8 mouse cellular contexts compared by ENCODE assay signal in the genomic region with DNA sequence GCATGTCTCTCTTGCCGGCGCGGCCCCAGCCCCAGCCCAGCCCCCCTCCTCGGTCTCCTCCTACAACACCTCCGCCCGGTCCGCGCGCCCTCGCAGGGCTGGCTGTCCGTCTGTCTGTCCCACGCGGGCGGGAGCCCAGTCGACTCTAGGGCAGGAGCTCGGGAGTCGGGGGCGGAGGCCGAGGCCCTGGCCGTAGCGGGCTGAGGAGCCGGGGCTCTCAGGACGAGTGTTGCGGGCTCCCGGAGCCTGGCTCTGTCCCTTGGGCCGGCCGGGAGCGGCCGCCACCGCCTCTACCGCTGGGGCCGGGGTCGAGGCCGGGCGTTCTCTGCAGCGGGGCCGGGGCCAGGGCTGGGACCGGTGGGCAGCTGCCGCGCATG.
DNase-seq lines count a peak whose midpoint lies in the region; ATAC-seq and TF ChIP-seq lines count a peak whose summit lies in the region.

No protein-coding gene starts in this region.

- no peak for TF ChIP-seq EP300 in ES-Bruce4 (IDR thresholded peaks at IDR 0.05; ENCODE audit: insufficient read depth, low read depth, low read length)

- no peak for TF ChIP-seq POLR2A in ES-Bruce4 (IDR thresholded peaks at IDR 0.05; ENCODE audit: insufficient read depth, low read length)
- TF ChIP-seq POLR2A in liver, adult 2 months (IDR thresholded peaks at IDR 0.05; ENCODE audit: extremely low read depth, insufficient read depth, low read length), result no peak

- no peaks in the 10 kb centered on the region for H3K9me3 ChIP-seq in ES-Bruce4 (replicated peaks; ENCODE audit: control insufficient read depth, insufficient read depth, low read length, poor library complexity, severe bottlenecking)
- H3K9me3 ChIP-seq in embryonic facial prominence, embryonic 11.5 days (replicated peaks; ENCODE audit: control insufficient read depth, low read length), result no peaks in the 10 kb centered on the region
- no peaks in the 10 kb centered on the region for H3K9me3 ChIP-seq in neural tube, embryonic 14.5 days (ENCODE audit: control insufficient read depth, low read length)

- peaks cover 5% of the 10 kb centered on the region for H3K27me3 ChIP-seq in ES-Bruce4 (ENCODE audit: control insufficient read depth, insufficient read depth, low read length, poor library complexity, severe bottlenecking)
- peaks cover 28% of the 10 kb centered on the region for H3K27me3 ChIP-seq in embryonic facial prominence, embryonic 11.5 days (ENCODE audit: control insufficient read depth, insufficient read depth, low read length)
- peaks cover 20% of the 10 kb centered on the region for H3K27me3 ChIP-seq in liver, adult 2 months (ENCODE audit: control insufficient read depth, insufficient read depth, low read length)
- H3K27me3 ChIP-seq in neural tube, embryonic 14.5 days (ENCODE audit: control insufficient read depth, insufficient read depth, low read length), result peaks cover 3% of the 10 kb centered on the region; the same call in 1 of the 2 replicates

- H3K79me2 ChIP-seq in liver, adult 2 months (ENCODE audit: control insufficient read depth, insufficient read depth, low read length), result no peaks in the 10 kb centered on the region

- H3K9ac ChIP-seq in ES-Bruce4 (ENCODE audit: low read depth, poor library complexity, severe bottlenecking), result peak overlapping the region; percentile 77
- H3K9ac ChIP-seq in embryonic facial prominence, embryonic 11.5 days (replicated peaks; ENCODE audit: low read length), result peak overlapping the region; percentile 69
- peak overlapping the region; percentile 37 for H3K9ac ChIP-seq in liver, adult 2 months (ENCODE audit: low read depth, low read length)
- peak overlapping the region; percentile 99 for H3K9ac ChIP-seq in neural tube, embryonic 14.5 days (replicated peaks; ENCODE audit: low read depth, low read length)

- WGBS in embryonic facial prominence, embryonic 11.5 days, result 0% methylated on average over 27 of the region's 40 CpGs
- 3% methylated on average over 39 of the region's 40 CpGs for WGBS in liver, adult 2 months
- WGBS in neural tube, embryonic 14.5 days, result 0% methylated on average over 25 of the region's 40 CpGs

- peak; percentile 15; the same call in 1 of the 2 replicates for ATAC-seq in embryonic facial prominence, embryonic 11.5 days (replicated peaks; ENCODE audit: insufficient number of reproducible peaks, low FRiP score, low TSS enrichment, low read depth)
- peak; percentile 36 for ATAC-seq in neural tube, embryonic 14.5 days (ENCODE audit: low read depth)

- no peaks in the 10 kb centered on the region for H3K36me3 ChIP-seq in ES-Bruce4 (ENCODE audit: control insufficient read depth, insufficient read depth, low read length, poor library complexity, severe bottlenecking)
- H3K36me3 ChIP-seq in embryonic facial prominence, embryonic 11.5 days (replicated peaks; ENCODE audit: control insufficient read depth, insufficient read depth, low read depth, low read length), result no peaks in the 10 kb centered on the region
- no peaks in the 10 kb centered on the region for H3K36me3 ChIP-seq in liver, adult 2 months (ENCODE audit: control insufficient read depth, insufficient read depth, low read length)
- no peaks in the 10 kb centered on the region for H3K36me3 ChIP-seq in neural tube, embryonic 14.5 days (ENCODE audit: control insufficient read depth, insufficient read depth, low read length)

- peak overlapping the region; percentile 99 for H3K4me2 ChIP-seq in embryonic facial prominence, embryonic 11.5 days (ENCODE audit: low read depth, low read length)
- peak overlapping the region; percentile 86 for H3K4me2 ChIP-seq in neural tube, embryonic 14.5 days (ENCODE audit: low read depth, low read length)

- no peaks in the 10 kb centered on the region for H3K4me1 ChIP-seq in ES-Bruce4 (ENCODE audit: control insufficient read depth, insufficient read depth, low read length)
- H3K4me1 ChIP-seq in embryonic facial prominence, embryonic 11.5 days (ENCODE audit: control insufficient read depth, insufficient read depth, low read length), result no peaks in the 10 kb centered on the region; the same call in 1 of the 2 replicates
- no peaks in the 10 kb centered on the region for H3K4me1 ChIP-seq in liver, adult 2 months (ENCODE audit: control insufficient read depth, insufficient read depth, low read length)
- H3K4me1 ChIP-seq in neural tube, embryonic 14.5 days (ENCODE audit: control insufficient read depth, insufficient read depth, low read length), result peaks cover 23% of the 10 kb centered on the region

- intact Hi-C loops in gastrocnemius, postnatal 14 days (cut with DNase I; ENCODE audit: low total_unique reads), result no loop called here
- intact Hi-C loops in heart, postnatal 25 days (cut with DNase I), result loop anchor here (5.0 kb wide), 1 partner anchor 92 kb away; no protein-coding TSS in a partner anchor

- DNase-seq in gastrocnemius, postnatal 14 days, result peak; percentile 52
- no peak for DNase-seq in gastrocnemius, adult 18-20 months (ENCODE audit: low spot score)
- peak; percentile 37 for DNase-seq in embryonic facial prominence, embryonic 11.5 days (ENCODE audit: low spot score)
- peak; percentile 21 for DNase-seq in heart, postnatal 25 days (ENCODE audit: low spot score)
- DNase-seq in liver, adult 2 months (ENCODE audit: extremely low read depth, low read depth, low spot score), result no peak
- no peak for DNase-seq in layer of hippocampus, adult 11-12 months (ENCODE audit: low spot score)

- H3K4me3 ChIP-seq in ES-Bruce4 (ENCODE audit: low read depth, low read length), result peak overlapping the region; percentile 64
- peak overlapping the region; percentile 63 for H3K4me3 ChIP-seq in embryonic facial prominence, embryonic 11.5 days (ENCODE audit: low read depth, low read length)
- peak overlapping the region; percentile 46; the same call in 1 of the 2 replicates for H3K4me3 ChIP-seq in liver, adult 2 months (ENCODE audit: insufficient read depth, low read depth, low read length)
- H3K4me3 ChIP-seq in neural tube, embryonic 14.5 days (ENCODE audit: low read depth, low read length), result peak overlapping the region; percentile 90

- no peak for TF ChIP-seq CTCF in ES-Bruce4 (IDR thresholded peaks at IDR 0.05; ENCODE audit: low read depth, low read length)
- no peak for TF ChIP-seq CTCF in liver, adult 2 months (IDR thresholded peaks at IDR 0.05; ENCODE audit: low read depth, low read length)

- H3K27ac ChIP-seq in ES-Bruce4 (ENCODE audit: insufficient read depth, low read length), result no peak overlapping the region
- no peak overlapping the region for H3K27ac ChIP-seq in embryonic facial prominence, embryonic 11.5 days (replicated peaks; ENCODE audit: low read depth, low read length)
- no peak overlapping the region for H3K27ac ChIP-seq in liver, adult 2 months (replicated peaks; ENCODE audit: insufficient read depth, low read depth, low read length)
- peak overlapping the region; percentile 93 for H3K27ac ChIP-seq in neural tube, embryonic 14.5 days (ENCODE audit: low read depth, low read length)

Comparison
In these comparisons a context has a peak if more than half of its experiments do, and no peak if none do; other contexts are left out.
1. DNase-seq: peak in gastrocnemius, postnatal 14 days (single experiment), embryonic facial prominence, embryonic 11.5 days (single experiment) and heart, postnatal 25 days (single experiment); none in gastrocnemius, adult 18-20 months (single experiment), liver, adult 2 months (single experiment) and layer of hippocampus, adult 11-12 months (single experiment).
2. H3K9ac ChIP-seq: peak in every context shown above with its lines; median percentile 99 in neural tube, embryonic 14.5 days; 77 in ES-Bruce4; 69 in embryonic facial prominence, embryonic 11.5 days; 37 in liver, adult 2 months.
3. Peak in every context shown above with its lines, with median percentiles within 50 percentile points of each other: H3K4me3 ChIP-seq.